Mouse (Mus musculus) CH12.LX (cell line): ENCODE measurements around the gene Pgk1. TPM values are rescaled to one million over a fixed set of nuclear protein-coding genes. Genes with fewer than 3 reads are reported as not detected.

Experiments used
- DNase-seq: peaks from one replicate; pipeline ENCODE4 v3.0.0-alpha.2; 2013; ENCODE audit errors: extremely low read depth
- H3K27ac ChIP-seq: 2 replicates; pipeline ENCODE4 v1.5.1; 2012; ENCODE audit warnings: low read depth, mild to moderate bottlenecking, control low read depth, moderate library complexity; ENCODE audit not compliant: insufficient read depth
- H3K27me3 ChIP-seq: replicated peaks from 2 replicates; pipeline ENCODE3; 2012; ENCODE audit warnings: inconsistent platforms
- H3K36me3 ChIP-seq, 2 experiments: replicated peaks in 1 of 2; 2 replicates each; pipeline versions ENCODE3 to v1.6.1; 2012; ENCODE audit warnings: inconsistent platforms in 1 of 2, low read length in 1 of 2, mild to moderate bottlenecking in 1 of 2, mixed read lengths in 1 of 2, moderate library complexity in 1 of 2; ENCODE audit not compliant: control insufficient read depth in 1 of 2, insufficient read depth in 1 of 2
- H3K4me1 ChIP-seq, 2 experiments: 2 replicates each; pipeline ENCODE4 v1.6.1; 2012; ENCODE audit warnings: inconsistent platforms in 1 of 2, moderate library complexity in 1 of 2; ENCODE audit not compliant: insufficient read depth in 2 of 2, control insufficient read depth in 1 of 2
- H3K4me2 ChIP-seq: 2 replicates; pipeline ENCODE4 v1.6.1; 2012; ENCODE audit warnings: low read depth, mild to moderate bottlenecking, control low read depth; ENCODE audit not compliant: poor library complexity, insufficient read depth, severe bottlenecking
- H3K4me3 ChIP-seq, 3 experiments: fragments of 150-350 bp in 1 of 3; sonication (generic) in 1 of 3; replicated peaks in 1 of 3; 2 replicates each; pipeline versions ENCODE3 to v1.5.1; 2011 to 2012; ENCODE audit warnings: low read depth in 2 of 3, low read length in 2 of 3, mild to moderate bottlenecking in 2 of 3, moderate library complexity in 2 of 3, control low read depth in 1 of 3, improper control_type of control experiment in 1 of 3, inconsistent platforms in 1 of 3, mixed read lengths in 1 of 3; ENCODE audit not compliant: poor library complexity in 1 of 3
- H3K79me2 ChIP-seq: replicated peaks from 2 replicates; pipeline ENCODE4 v1.6.1; 2012; ENCODE audit warnings: mild to moderate bottlenecking, moderate library complexity; ENCODE audit not compliant: control insufficient read depth, poor library complexity, insufficient read depth, severe bottlenecking; ENCODE audit errors: extremely low read depth
- H3K9ac ChIP-seq: 2 replicates; pipeline ENCODE4 v1.6.1; 2012; ENCODE audit warnings: low read depth, mild to moderate bottlenecking, control low read depth, moderate library complexity; ENCODE audit not compliant: insufficient read depth
- H3K9me3 ChIP-seq: replicated peaks from 2 replicates; pipeline ENCODE3; 2012; ENCODE audit warnings: low read length, inconsistent platforms, mixed read lengths
- BHLHE40 ChIP-seq: IDR thresholded peaks from 2 replicates; pipeline ENCODE4 v1.6.1; 2011; ENCODE audit warnings: mild to moderate bottlenecking, low read depth, low read length, improper control_type of control experiment
- CHD1 ChIP-seq: IDR thresholded peaks from 2 replicates; pipeline ENCODE4 v1.6.1; 2012; ENCODE audit warnings: low read depth, low read length, improper control_type of control experiment, inconsistent platforms
- CHD2 ChIP-seq: IDR thresholded peaks from 2 replicates; pipeline ENCODE4 v1.6.1; 2011; ENCODE audit warnings: low read length, improper control_type of control experiment
- CTCF ChIP-seq, 2 experiments: IDR thresholded peaks in 1 of 2; conservative IDR thresholded peaks in 1 of 2; 2 replicates each; pipeline ENCODE4 v1.5.1; 2011 to 2012; ENCODE audit warnings: low read depth in 2 of 2, low read length in 2 of 2, improper control_type of control experiment in 1 of 2, inconsistent platforms in 1 of 2, mild to moderate bottlenecking in 1 of 2, moderate library complexity in 1 of 2
- E2F4 ChIP-seq: IDR thresholded peaks from 2 replicates; pipeline ENCODE4 v1.6.1; 2011; ENCODE audit warnings: low read depth, low read length, improper control_type of control experiment; ENCODE audit not compliant: insufficient replicate concordance
- ELF1 ChIP-seq: IDR thresholded peaks from 2 replicates; pipeline ENCODE4 v1.6.1; 2014; ENCODE audit warnings: low read depth, mild to moderate bottlenecking, inconsistent platforms, low read length, improper control_type of control experiment
- EP300 ChIP-seq: IDR thresholded peaks from 2 replicates; pipeline ENCODE4 v1.6.1; 2011; ENCODE audit warnings: low read length, improper control_type of control experiment
- ETS1 ChIP-seq: conservative IDR thresholded peaks from 2 replicates; pipeline ENCODE4 v1.6.1; 2012; ENCODE audit warnings: low read depth, mild to moderate bottlenecking, inconsistent platforms, low read length, improper control_type of control experiment, moderate library complexity
- GABPA ChIP-seq: IDR thresholded peaks from 2 replicates; pipeline ENCODE4 v1.6.1; 2012; ENCODE audit warnings: low read depth, low read length, improper control_type of control experiment, inconsistent platforms; ENCODE audit not compliant: insufficient replicate concordance
- HCFC1 ChIP-seq: IDR thresholded peaks from 2 replicates; pipeline ENCODE4 v1.6.1; 2012; ENCODE audit warnings: low read depth, mild to moderate bottlenecking, inconsistent platforms, low read length, improper control_type of control experiment
- IRF4 ChIP-seq: IDR thresholded peaks from 2 replicates; pipeline ENCODE4 v1.6.1; 2014; ENCODE audit warnings: low read depth, mild to moderate bottlenecking, inconsistent platforms, low read length, improper control_type of control experiment
- JUN ChIP-seq: IDR thresholded peaks from 2 replicates; pipeline ENCODE4 v1.6.1; 2011; ENCODE audit warnings: low read depth, mild to moderate bottlenecking, low read length, improper control_type of control experiment, moderate library complexity; ENCODE audit not compliant: insufficient read depth
- JUND ChIP-seq: conservative IDR thresholded peaks from 2 replicates; pipeline ENCODE4 v1.6.1; 2011; ENCODE audit warnings: low read depth, low read length, improper control_type of control experiment
- KAT2A ChIP-seq: IDR thresholded peaks from 2 replicates; pipeline ENCODE4 v1.6.1; 2012; ENCODE audit warnings: low read length, improper control_type of control experiment, inconsistent platforms; ENCODE audit not compliant: insufficient replicate concordance
- MAFK ChIP-seq: IDR thresholded peaks from 2 replicates; pipeline ENCODE4 v1.6.1; 2011; ENCODE audit warnings: low read length, improper control_type of control experiment; ENCODE audit not compliant: insufficient replicate concordance
- MAX ChIP-seq: IDR thresholded peaks from 2 replicates; pipeline ENCODE4 v1.6.1; 2011; ENCODE audit warnings: low read length, improper control_type of control experiment
- MAZ ChIP-seq: IDR thresholded peaks from 2 replicates; pipeline ENCODE4 v1.6.1; 2012; ENCODE audit warnings: low read depth, mild to moderate bottlenecking, inconsistent platforms, low read length, improper control_type of control experiment, moderate library complexity
- MEF2A ChIP-seq: IDR thresholded peaks from 2 replicates; pipeline ENCODE4 v1.6.1; 2014; ENCODE audit warnings: low read depth, mild to moderate bottlenecking, inconsistent platforms, low read length, improper control_type of control experiment, borderline replicate concordance
- MXI1 ChIP-seq: IDR thresholded peaks from 2 replicates; pipeline ENCODE4 v1.6.1; 2011; ENCODE audit warnings: mild to moderate bottlenecking, low read depth, low read length, improper control_type of control experiment
- MYC ChIP-seq: IDR thresholded peaks from 2 replicates; pipeline ENCODE4 v1.6.1; 2011; ENCODE audit warnings: low read depth, mild to moderate bottlenecking, improper control_type of control experiment, low read length
- NELFE ChIP-seq: IDR thresholded peaks from 2 replicates; pipeline ENCODE4 v1.6.1; 2011; ENCODE audit warnings: low read depth, low read length, improper control_type of control experiment
- NRF1 ChIP-seq: IDR thresholded peaks from 2 replicates; pipeline ENCODE4 v1.6.1; 2014; ENCODE audit warnings: low read depth, mild to moderate bottlenecking, inconsistent platforms, low read length, improper control_type of control experiment, moderate library complexity
- PAX5 ChIP-seq: IDR thresholded peaks from 2 replicates; pipeline ENCODE4 v1.6.1; 2012; ENCODE audit warnings: low read length, inconsistent platforms, mixed read lengths
- POLR2A ChIP-seq: IDR thresholded peaks from 2 replicates; pipeline ENCODE4 v1.6.1; 2011; ENCODE audit warnings: low read depth, mild to moderate bottlenecking, improper control_type of control experiment, low read length
- POLR2AphosphoS2 ChIP-seq: IDR thresholded peaks from 2 replicates; pipeline ENCODE4 v1.6.1; 2011; ENCODE audit warnings: low read depth, low read length, improper control_type of control experiment
- RAD21 ChIP-seq: IDR thresholded peaks from 2 replicates; pipeline ENCODE4 v1.6.1; 2011; ENCODE audit warnings: low read depth, mild to moderate bottlenecking, low read length, improper control_type of control experiment, moderate library complexity
- RCOR1 ChIP-seq: conservative IDR thresholded peaks from 2 replicates; pipeline ENCODE4 v1.6.1; 2012; ENCODE audit warnings: low read depth, mild to moderate bottlenecking, inconsistent platforms, low read length, improper control_type of control experiment
- SIN3A ChIP-seq: IDR thresholded peaks from 2 replicates; pipeline ENCODE4 v1.6.1; 2012; ENCODE audit warnings: low read length, improper control_type of control experiment, inconsistent platforms
- SMC3 ChIP-seq: IDR thresholded peaks from 2 replicates; pipeline ENCODE4 v1.6.1; 2011; ENCODE audit warnings: low read depth, low read length, improper control_type of control experiment
- TBP ChIP-seq: conservative IDR thresholded peaks from 2 replicates; pipeline ENCODE4 v1.6.1; 2011; ENCODE audit warnings: low read depth, low read length, improper control_type of control experiment
- TCF12 ChIP-seq: IDR thresholded peaks from 2 replicates; pipeline ENCODE4 v1.6.1; 2014; ENCODE audit warnings: low read depth, mild to moderate bottlenecking, inconsistent platforms, low read length, improper control_type of control experiment
- UBTF ChIP-seq: IDR thresholded peaks from 2 replicates; pipeline ENCODE4 v1.6.1; 2012; ENCODE audit warnings: low read depth, mild to moderate bottlenecking, inconsistent platforms, low read length, improper control_type of control experiment, moderate library complexity
- USF1 ChIP-seq: IDR thresholded peaks from 2 replicates; pipeline ENCODE4 v1.6.1; 2014; ENCODE audit warnings: low read depth, mild to moderate bottlenecking, inconsistent platforms, low read length, improper control_type of control experiment
- USF2 ChIP-seq: conservative IDR thresholded peaks from 2 replicates; pipeline ENCODE4 v1.6.1; 2011; ENCODE audit warnings: low read depth, low read length, improper control_type of control experiment
- ZC3H11A ChIP-seq: IDR thresholded peaks from 2 replicates; pipeline ENCODE4 v1.6.1; 2012; ENCODE audit warnings: low read depth, mild to moderate bottlenecking, inconsistent platforms, low read length, improper control_type of control experiment
- ZKSCAN1 ChIP-seq: IDR thresholded peaks from 2 replicates; pipeline ENCODE4 v1.6.1; 2012; ENCODE audit warnings: low read depth, inconsistent platforms, low read length, improper control_type of control experiment, borderline replicate concordance
- ZMIZ1 ChIP-seq: IDR thresholded peaks from 2 replicates; pipeline ENCODE4 v1.6.1; 2012; ENCODE audit warnings: low read depth, mild to moderate bottlenecking, inconsistent platforms, low read length, improper control_type of control experiment
- ZNF384 ChIP-seq: IDR thresholded peaks from 2 replicates; pipeline ENCODE4 v1.6.1; 2012; ENCODE audit warnings: low read depth, low read length, improper control_type of control experiment, inconsistent platforms
- dilution Hi-C: fragments of 300-500 bp; cut with MboI; formaldehyde crosslinking; loops from 2 replicates; pipeline ENCODE4 v1.14.3; 2020; ENCODE audit warnings: low sequenced_read_pairs; ENCODE audit not compliant: extremely low pct_unique_long_range_greater_than_20kb, extremely low pct_ligation_motif_present
- in situ Hi-C: fragments of 300-500 bp; cut with MboI; formaldehyde crosslinking; loops from 3 replicates; pipeline ENCODE4 v1.14.3; 2019; ENCODE audit warnings: low sequenced_read_pairs, low pct_ligation_motif_present, low pct_unique_long_range_greater_than_20kb, mixed read lengths
- polyA plus RNA-seq: library from polyadenylated mRNA; unstranded; fragments of >175 nt; gene quantifications from 2 replicates; pipeline ENCODE4 v1.2.1, GENCODE M21; 2012; ENCODE audit warnings: low read depth; ENCODE audit not compliant: insufficient read length
- total RNA-seq, 2 experiments: library from RNA; depleted of rRNA; stranded (reverse); fragments of 300-350 nt in 1 of 2; fragments of >200 nt in 1 of 2; gene quantifications; 2 replicates each; pipeline ENCODE4 v1.2.3; 2012 to 2014

Gene Pgk1
- total and polyA plus RNA-seq, 3 experiments, result 679 to 1,645 (median 1,096) TPM

- H3K36me3 ChIP-seq, result no peaks in the 10 kb centered on the region
- no peaks in the 10 kb centered on the region for H3K27me3 ChIP-seq
- H3K27ac ChIP-seq, result no peak overlapping the region
- TF ChIP-seq EP300 (no peak), MYC (peak; percentile 90), JUN (no peak), ZC3H11A (peak; percentile 8; the same call in 1 of the 2 replicates), GABPA (no peak), JUND (no peak), CTCF (conservative IDR thresholded peaks at IDR 0.05 in 1 of 2, IDR thresholded peaks at IDR 0.05 in 1 of 2; ENCODE audit: low read depth in 2 of 2, low read length in 2 of 2) (peak; percentile 41 to 85; a peak in 3 of 4 replicates), POLR2AphosphoS2 (no peak), SIN3A (no peak), ZMIZ1 (no peak), KAT2A (no peak), CHD2 (no peak), POLR2A (no peak), TCF12 (no peak), SMC3 (peak; percentile 67), RAD21 (peak; percentile 89), BHLHE40 (peak; percentile 43; the same call in 1 of the 2 replicates), ZKSCAN1 (no peak), NELFE (no peak), ELF1 (no peak), NRF1 (no peak), MXI1 (no peak), MAZ (no peak), MAFK (no peak), HCFC1 (no peak), CHD1 (no peak), IRF4 (no peak), MEF2A (peak; percentile 53; the same call in 1 of the 2 replicates), TBP (0 out of 2 replicates have a peak, but pooled peaks have one; percentile 45), UBTF (no peak), ETS1 (no peak), MAX (peak; percentile 75; the same call in 1 of the 2 replicates), USF2 (no peak), PAX5 (no peak), E2F4 (no peak), RCOR1 (no peak), ZNF384 (no peak), USF1 (no peak)
- TF ChIP-seq, all 38 proteins: peak for 9
- in situ Hi-C loops (loop anchor here (5.0 kb wide), 1 partner anchor 148 kb away; the partner anchor contains the start of gene Cox7b), dilution Hi-C loops (no loop called here)
- Histone ChIP-seq H3K79me2 (no peaks in the 10 kb centered on the region), H3K9me3 (no peaks in the 10 kb centered on the region), H3K4me3 (no peak overlapping the region), H3K4me1 (peaks cover 0 to 11% of the 10 kb centered on the region in 2 experiments; a peak in 2 of 4 replicates), H3K4me2 (no peak overlapping the region), H3K9ac (no peak overlapping the region)
- peak; percentile 52 for DNase-seq
Measured at GRCm38 (mm10) chrX:106165089-106165488, 21.8 kb upstream of the Pgk1 start.
